Mouse (Mus musculus): ENCODE data around the gene Ube2d1. TPM values are rescaled to one million over a fixed set of nuclear protein-coding genes. Genes with fewer than 3 reads are reported as not detected.
A peak's percentile ranks its signal among the peaks of the same experiment; 100 is the strongest.

Ube2d1 gene
- total and polyA plus RNA-seq, 3 experiments = 1.0 to 7.7 (median 3.8) TPM

- peaks cover 46 to 60% of the 10 kb centered on the region in 2 experiments for H3K36me3 ChIP-seq (replicated peaks in 1 of 2; ENCODE audit: control insufficient read depth in 1 of 2, insufficient read depth in 1 of 2, low read length in 1 of 2)
- dilution Hi-C loops (cut with MboI; ENCODE audit: extremely low pct_ligation_motif_present, extremely low pct_unique_long_range_greater_than_20kb, low sequenced_read_pairs) = no loop called here
- no peak for DNase-seq (ENCODE audit: extremely low read depth)
Measured at GRCm38 (mm10) chr10:71234071-71234470, 51.0 kb downstream of the Ube2d1 start.

GRCm38 (mm10) chr10:71225894-71226293 lies 59.2 kb downstream of the Ube2d1 start:
- TF ChIP-seq SMC3 (IDR thresholded peaks at IDR 0.05; ENCODE audit: low read depth, low read length) (peak; percentile 41), RAD21 (IDR thresholded peaks at IDR 0.05; ENCODE audit: low read depth, low read length) (peak; percentile 33), USF1 (IDR thresholded peaks at IDR 0.05; ENCODE audit: low read depth, low read length) (no peak), USF2 (conservative IDR thresholded peaks at IDR 0.05; ENCODE audit: low read depth, low read length) (no peak), POLR2AphosphoS2 (IDR thresholded peaks at IDR 0.05; ENCODE audit: low read depth, low read length) (no peak), CTCF (conservative IDR thresholded peaks at IDR 0.05 in 1 of 2, IDR thresholded peaks at IDR 0.05 in 1 of 2; ENCODE audit: low read depth in 2 of 2, low read length in 2 of 2) (peak; percentile 72 to 82), POLR2A (IDR thresholded peaks at IDR 0.05; ENCODE audit: low read depth, low read length) (no peak), EP300 (IDR thresholded peaks at IDR 0.05; ENCODE audit: low read length) (no peak), RCOR1 (conservative IDR thresholded peaks at IDR 0.05; ENCODE audit: low read depth, low read length) (no peak), PAX5 (IDR thresholded peaks at IDR 0.05; ENCODE audit: low read length) (no peak), ZC3H11A (IDR thresholded peaks at IDR 0.05; ENCODE audit: low read depth, low read length) (no peak)
- dilution Hi-C loops (cut with MboI; ENCODE audit: extremely low pct_ligation_motif_present, extremely low pct_unique_long_range_greater_than_20kb, low sequenced_read_pairs) = no loop called here
- no peaks in the 10 kb centered on the region for H3K27me3 ChIP-seq (replicated peaks)

More at GRCm38 (mm10) chr10:71234071-71234470, 51.0 kb downstream of the Ube2d1 start:
- H3K9ac ChIP-seq (ENCODE audit: insufficient read depth, low read depth) = no peak overlapping the region
- TF ChIP-seq MYC (IDR thresholded peaks at IDR 0.05; ENCODE audit: low read depth, low read length) = no peak
- no peaks in the 10 kb centered on the region for H3K9me3 ChIP-seq (replicated peaks; ENCODE audit: low read length)
- H3K4me2 ChIP-seq (ENCODE audit: insufficient read depth, low read depth, poor library complexity, severe bottlenecking) = no peak overlapping the region
- H3K27me3 ChIP-seq (replicated peaks) = no peaks in the 10 kb centered on the region
- in situ Hi-C loops (cut with MboI; ENCODE audit: low pct_ligation_motif_present, low pct_unique_long_range_greater_than_20kb, low sequenced_read_pairs) = loop anchor here (10.0 kb wide), 1 partner anchor 61 kb away; no protein-coding TSS in a partner anchor
- peaks cover 28% of the 10 kb centered on the region for H3K79me2 ChIP-seq (replicated peaks; ENCODE audit: control insufficient read depth, extremely low read depth, insufficient read depth, poor library complexity, severe bottlenecking)
- H3K27ac ChIP-seq (ENCODE audit: insufficient read depth, low read depth) = no peak overlapping the region
- H3K4me3 ChIP-seq (replicated peaks in 1 of 3; ENCODE audit: low read depth in 2 of 3, low read length in 2 of 3, poor library complexity in 1 of 3) = no peak overlapping the region
- peaks cover 3 to 26% of the 10 kb centered on the region in 2 experiments; a peak in 3 of 4 replicates for H3K4me1 ChIP-seq (ENCODE audit: control insufficient read depth in 1 of 2, insufficient read depth in 2 of 2)

GRCm38 (mm10) chr10:71223101-71223500 lies 62.0 kb downstream of the Ube2d1 start:
- no peak overlapping the region for H3K9ac ChIP-seq (ENCODE audit: insufficient read depth, low read depth)
- H3K9me3 ChIP-seq (replicated peaks; ENCODE audit: low read length) = peaks cover 13% of the 10 kb centered on the region
- in situ Hi-C loops (cut with MboI; ENCODE audit: low pct_ligation_motif_present, low pct_unique_long_range_greater_than_20kb, low sequenced_read_pairs) (loop anchor here (25.0 kb wide), 1 partner anchor 911 kb away; no protein-coding TSS in a partner anchor), dilution Hi-C loops (cut with MboI; ENCODE audit: extremely low pct_ligation_motif_present, extremely low pct_unique_long_range_greater_than_20kb, low sequenced_read_pairs) (no loop called here)
- no peaks in the 10 kb centered on the region for H3K4me1 ChIP-seq (ENCODE audit: control insufficient read depth in 1 of 2, insufficient read depth in 2 of 2)
- no peak overlapping the region for H3K27ac ChIP-seq (ENCODE audit: insufficient read depth, low read depth)
- no peak overlapping the region for H3K4me3 ChIP-seq (replicated peaks in 1 of 3; ENCODE audit: low read depth in 2 of 3, low read length in 2 of 3, poor library complexity in 1 of 3)
- no peaks in the 10 kb centered on the region for H3K27me3 ChIP-seq (replicated peaks)
- no peak overlapping the region for H3K4me2 ChIP-seq (ENCODE audit: insufficient read depth, low read depth, poor library complexity, severe bottlenecking)
- TF ChIP-seq TCF12 (IDR thresholded peaks at IDR 0.05; ENCODE audit: low read depth, low read length) = no peak
- no peak for TF ChIP-seq BHLHE40 (IDR thresholded peaks at IDR 0.05; ENCODE audit: low read depth, low read length)
- TF ChIP-seq HCFC1 (IDR thresholded peaks at IDR 0.05; ENCODE audit: low read depth, low read length) = no peak
- no peak for TF ChIP-seq NRF1 (IDR thresholded peaks at IDR 0.05; ENCODE audit: low read depth, low read length)
- TF ChIP-seq CHD1 (IDR thresholded peaks at IDR 0.05; ENCODE audit: low read depth, low read length) = no peak
- no peak for TF ChIP-seq ZC3H11A (IDR thresholded peaks at IDR 0.05; ENCODE audit: low read depth, low read length)
- H3K79me2 ChIP-seq (replicated peaks; ENCODE audit: control insufficient read depth, extremely low read depth, insufficient read depth, poor library complexity, severe bottlenecking) = no peaks in the 10 kb centered on the region
- no peak for DNase-seq (ENCODE audit: extremely low read depth)
- H3K36me3 ChIP-seq (replicated peaks in 1 of 2; ENCODE audit: control insufficient read depth in 1 of 2, insufficient read depth in 1 of 2, low read length in 1 of 2) = peaks cover 32 to 81% of the 10 kb centered on the region in 2 experiments

More at GRCm38 (mm10) chr10:71225894-71226293, 59.2 kb downstream of the Ube2d1 start:
- Histone ChIP-seq H3K4me1 (ENCODE audit: control insufficient read depth in 1 of 2, insufficient read depth in 2 of 2) (no peaks in the 10 kb centered on the region), H3K36me3 (replicated peaks in 1 of 2; ENCODE audit: control insufficient read depth in 1 of 2, insufficient read depth in 1 of 2, low read length in 1 of 2) (peaks cover 57 to 91% of the 10 kb centered on the region in 2 experiments), H3K9ac (ENCODE audit: insufficient read depth, low read depth) (no peak overlapping the region), H3K4me2 (ENCODE audit: insufficient read depth, low read depth, poor library complexity, severe bottlenecking) (no peak overlapping the region), H3K79me2 (replicated peaks; ENCODE audit: control insufficient read depth, extremely low read depth, insufficient read depth, poor library complexity, severe bottlenecking) (no peaks in the 10 kb centered on the region), H3K9me3 (replicated peaks; ENCODE audit: low read length) (peaks cover 13% of the 10 kb centered on the region), H3K27ac (ENCODE audit: insufficient read depth, low read depth) (no peak overlapping the region), H3K4me3 (replicated peaks in 1 of 3; ENCODE audit: low read depth in 2 of 3, low read length in 2 of 3, poor library complexity in 1 of 3) (no peak overlapping the region)
- DNase-seq (ENCODE audit: extremely low read depth) = peak; percentile 68
- in situ Hi-C loops (cut with MboI; ENCODE audit: low pct_ligation_motif_present, low pct_unique_long_range_greater_than_20kb, low sequenced_read_pairs) = no loop called here
